Mouse (Mus musculus): ENCODE results near the gene Zfand4. TPM values are rescaled to one million over a fixed set of nuclear protein-coding genes. Genes with fewer than 3 reads are reported as not detected.

Zfand4 gene
- polyA plus RNA-seq, 1 experiment: 0.15 TPM

GRCm38 (mm10) chr6:116367971-116368370, 103.9 kb downstream of the Zfand4 start:
- WGBS: 85% methylated on average over 11 of the region's 11 CpGs

DNA sequence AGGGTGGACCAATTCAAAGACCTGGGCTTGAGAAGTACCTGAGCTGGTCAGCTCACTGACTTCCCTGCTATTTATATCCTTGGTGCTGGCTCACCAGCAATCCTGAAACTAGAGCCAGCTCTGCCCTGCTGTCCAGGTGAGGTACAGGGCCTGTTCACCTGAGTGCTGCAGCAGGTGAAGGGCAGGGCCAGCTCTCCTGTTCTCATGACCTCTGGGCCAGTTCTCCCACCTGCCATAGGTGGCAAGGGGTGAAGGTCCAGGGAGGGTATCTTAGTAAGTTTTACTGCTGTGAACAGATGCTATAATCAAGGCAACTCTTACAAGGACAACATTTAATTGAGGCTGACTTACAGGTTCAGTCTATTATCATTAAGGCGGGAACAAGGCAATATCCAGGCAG, 105.8 kb downstream of the Zfand4 start:
- no peak for DNase-seq (ENCODE audit: low read depth, low spot score)
- 44% methylated on average over 1 of the region's 1 CpGs for WGBS

More at GRCm38 (mm10) chr6:116367971-116368370, 103.9 kb downstream of the Zfand4 start:
- DNase-seq (ENCODE audit: low read depth, low spot score): no peak

DNA sequence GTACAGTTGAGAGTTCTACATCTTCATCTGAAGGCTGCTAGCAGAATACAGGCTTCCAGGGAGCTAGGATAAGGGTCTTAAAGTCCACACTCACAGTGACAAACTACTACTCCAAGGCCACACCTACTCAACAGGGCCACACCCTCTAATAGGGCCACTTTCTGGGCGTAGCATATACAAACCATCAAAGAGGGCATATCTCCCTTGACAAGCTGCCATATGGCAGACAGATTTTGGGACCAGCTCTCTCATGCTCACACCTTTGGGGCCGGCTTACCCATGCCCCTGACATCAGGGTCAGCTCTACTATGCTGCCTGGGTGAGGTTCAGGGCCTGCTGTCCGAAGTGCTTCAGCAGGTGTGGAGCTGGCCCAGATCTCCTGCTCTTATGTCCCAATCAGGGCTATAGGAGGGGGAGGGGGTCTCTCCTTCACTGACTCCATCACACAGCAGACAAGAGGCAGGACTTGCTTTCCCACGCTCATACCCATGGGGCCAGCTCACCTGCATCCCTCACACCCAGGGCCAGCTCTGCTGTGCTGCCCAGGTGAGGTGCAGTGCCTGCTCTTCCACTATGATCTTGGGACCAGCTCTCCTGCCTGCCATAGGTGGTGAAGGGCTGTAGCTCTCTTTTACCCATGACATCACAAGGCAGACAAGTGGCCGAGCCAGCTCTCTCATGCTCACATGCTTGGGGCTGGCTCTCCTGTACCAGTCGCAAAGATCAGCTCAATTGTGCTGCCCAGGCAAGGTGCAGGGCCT, 106.4 kb downstream of the Zfand4 start:
- no peak for DNase-seq (ENCODE audit: low read depth, low spot score)
- WGBS: 68% methylated on average over 6 of the region's 6 CpGs

DNA sequence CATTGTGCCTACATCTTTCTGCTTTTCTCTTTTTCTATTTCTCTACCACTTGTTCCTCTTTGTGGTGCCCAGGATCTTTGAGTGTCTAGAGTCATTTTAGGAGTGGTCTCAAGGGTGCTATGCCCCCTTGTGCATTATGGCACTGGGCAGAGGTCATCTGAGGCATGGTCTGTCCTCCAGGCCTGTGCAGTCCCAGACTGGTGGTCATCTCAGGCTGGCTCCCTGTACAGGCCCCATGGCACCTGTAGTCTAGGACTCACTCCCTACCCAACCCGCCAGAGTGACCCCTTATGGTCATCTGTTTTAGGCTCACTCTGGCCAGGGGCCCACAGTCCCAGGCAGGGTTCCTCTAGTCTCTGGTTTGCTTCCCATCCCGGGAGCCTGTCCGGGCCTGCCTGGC, 107.5 kb downstream of the Zfand4 start:
- 93% methylated on average over 3 of the region's 3 CpGs for WGBS
- no peak for DNase-seq (ENCODE audit: low read depth, low spot score)

GRCm38 (mm10) chr6:116374136-116374535, 110.1 kb downstream of the Zfand4 start:
- WGBS: 83% methylated on average over 1 of the region's 1 CpGs
- DNase-seq (ENCODE audit: low read depth, low spot score): no peak

DNA sequence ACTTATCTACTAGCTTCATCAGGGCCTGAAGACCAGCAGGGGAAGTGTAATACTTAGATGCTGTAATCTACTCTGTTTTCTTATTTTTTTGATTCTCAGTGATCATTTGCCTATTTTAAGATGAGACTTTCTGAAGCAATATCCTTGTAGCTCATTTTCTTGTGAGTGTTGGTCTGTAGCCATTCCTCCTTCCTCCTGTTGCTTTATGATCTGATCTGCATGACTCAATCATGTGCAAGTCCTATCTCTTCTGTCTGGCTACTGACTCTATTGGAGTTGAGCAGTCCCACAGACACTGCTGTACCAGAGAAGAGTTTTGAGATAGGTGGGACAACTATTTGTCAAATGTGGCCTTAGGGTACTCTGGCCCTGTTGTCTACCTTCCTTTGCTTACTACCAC, 110.6 kb downstream of the Zfand4 start:
- no peak for DNase-seq (ENCODE audit: low read depth, low spot score)

DNA sequence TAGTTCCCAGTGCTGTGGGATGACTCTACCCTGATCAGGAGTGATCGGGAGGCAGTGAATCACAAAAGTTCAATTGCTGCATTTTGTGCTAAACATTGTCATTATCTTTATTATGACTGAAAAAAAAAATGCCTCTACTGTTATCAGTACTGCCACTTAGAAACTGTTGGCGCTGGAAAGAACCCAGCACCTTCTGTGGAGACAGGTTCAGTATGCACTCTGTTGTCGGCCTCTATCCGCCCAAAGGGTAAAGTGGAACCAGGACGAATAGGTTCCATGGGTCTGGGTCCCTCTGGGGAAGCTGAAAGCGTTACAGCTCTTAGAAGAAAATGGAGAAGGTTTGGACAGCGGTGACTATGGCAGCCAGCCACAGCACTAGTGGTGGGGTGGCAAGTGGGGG, 114.9 kb downstream of the Zfand4 start:
- no peak for DNase-seq (ENCODE audit: low read depth, low spot score)
- 93% methylated on average over 7 of the region's 7 CpGs for WGBS

Other genes starting within 250 kb of the Zfand4 start
- gene Tmcc1, start 70.7 kb upstream of the Zfand4 start, polyA plus RNA-seq (2012; rRNA removed): 9.7 and 16.6 TPM in 2 replicates
- gene Washc2, start 56.2 kb upstream of the Zfand4 start, polyA plus RNA-seq (2012; rRNA removed): 24.6 and 40.3 TPM in 2 replicates
- 36.4 and 67.0 TPM in 2 replicates for gene March8, start 73.8 kb downstream of the Zfand4 start, polyA plus RNA-seq (2012; rRNA removed)
- 1.3 and 3.8 TPM in 2 replicates for gene Alox5, start 197.0 kb downstream of the Zfand4 start, polyA plus RNA-seq (2012; rRNA removed)
- gene Olfr211, start 224.9 kb downstream of the Zfand4 start, polyA plus RNA-seq (2012; rRNA removed): not detected in 2 replicates
- not detected in 2 replicates for gene Olfr212, start 242.3 kb downstream of the Zfand4 start, polyA plus RNA-seq (2012; rRNA removed)

All from large intestine, adult 2 months (tissue).